Mouse (Mus musculus): ENCODE results near the gene Akap9. TPM values are rescaled to one million over a fixed set of nuclear protein-coding genes. Genes with fewer than 3 reads are reported as not detected.

Gene Akap9
- polyA plus RNA-seq (2015; fragmentation: Illumina TruSeq; extraction: RNeasy Lipid Tissue Mini Kit (QIAGEN cat#74804); ENCODE audit: low read depth, low replicate concordance): 25.6 TPM

GRCm38 (mm10) chr5:3927801-3928689, at the start of gene Akap9:
Gene Akap9, plus strand, starts transcription at chr5:3928054.

GRCm38 (mm10) chr5:3893459-3894293, 34.2 kb upstream of the Akap9 start, which contains the start of gene Mterf1a:
Gene Mterf1a, minus strand, starts transcription at chr5:3893933.

GRCm38 (mm10) chr5:4104341-4105040, 176.6 kb downstream of the Akap9 start, which contains the start of gene Cyp51:
Gene Cyp51, minus strand, starts transcription at chr5:4104746.

Other genes with a start within 250 kb of the Akap9 start
- gene Ankib1, start 125.1 kb upstream of the Akap9 start, polyA plus RNA-seq (2015; fragmentation: Illumina TruSeq; extraction: RNeasy Lipid Tissue Mini Kit (QIAGEN cat#74804); ENCODE audit: low read depth, low replicate concordance): 26.6 TPM
- gene Krit1, start 124.9 kb upstream of the Akap9 start, polyA plus RNA-seq (2015; fragmentation: Illumina TruSeq; extraction: RNeasy Lipid Tissue Mini Kit (QIAGEN cat#74804); ENCODE audit: low read depth, low replicate concordance): 44.1 TPM
- gene Lrrd1, start 82.9 kb upstream of the Akap9 start, polyA plus RNA-seq (2015; fragmentation: Illumina TruSeq; extraction: RNeasy Lipid Tissue Mini Kit (QIAGEN cat#74804); ENCODE audit: low read depth, low replicate concordance): not detected
- 7.6 TPM for gene Mterf1a, start 34.1 kb upstream of the Akap9 start, polyA plus RNA-seq (2015; fragmentation: Illumina TruSeq; extraction: RNeasy Lipid Tissue Mini Kit (QIAGEN cat#74804); ENCODE audit: low read depth, low replicate concordance)
- 51.8 TPM for gene Cyp51, start 176.7 kb downstream of the Akap9 start, polyA plus RNA-seq (2015; fragmentation: Illumina TruSeq; extraction: RNeasy Lipid Tissue Mini Kit (QIAGEN cat#74804); ENCODE audit: low read depth, low replicate concordance)